Mouse (Mus musculus) spleen, postnatal 36 days (tissue): Measurements from ENCODE around the gene Pcbp2.

Experiments used
- DNase-seq, 2 experiments: peaks; one replicate each; pipeline ENCODE4 v3.0.0; 2022; ENCODE audit warnings: low spot score in 2 of 2, mixed read lengths in 1 of 2

Pcbp2 gene

GRCm38 (mm10) chr15:102463666-102464065 is 6.7 kb upstream of the Pcbp2 start:
- peak in 1 of 2 experiments; percentile 50 for DNase-seq

- no peak for DNase-seq
Observed at GRCm38 (mm10) chr15:102468675-102469370, 1.5 kb upstream of the Pcbp2 start.

- peak; percentile 70 for DNase-seq
Observed at GRCm38 (mm10) chr15:102470605-102471294, 411 bp downstream of the Pcbp2 start.

DNA sequence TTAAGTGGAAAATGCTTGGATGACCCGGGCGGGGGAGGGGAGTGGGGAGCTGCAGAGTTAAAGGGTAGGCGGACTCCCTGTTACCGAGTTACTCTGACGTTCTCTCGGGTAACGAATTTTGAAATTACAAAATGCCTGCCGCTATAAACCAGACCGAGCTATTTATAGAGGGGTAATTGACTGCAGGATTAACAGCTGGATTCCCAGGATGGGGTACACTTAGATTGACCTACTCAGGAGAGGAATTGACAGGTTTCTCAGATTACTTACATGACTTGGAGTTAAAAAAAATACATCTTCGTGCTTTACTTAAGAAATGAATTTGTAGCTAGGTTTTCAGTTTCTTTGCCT is 931 bp downstream of the Pcbp2 start:
- no peak for DNase-seq

DNA sequence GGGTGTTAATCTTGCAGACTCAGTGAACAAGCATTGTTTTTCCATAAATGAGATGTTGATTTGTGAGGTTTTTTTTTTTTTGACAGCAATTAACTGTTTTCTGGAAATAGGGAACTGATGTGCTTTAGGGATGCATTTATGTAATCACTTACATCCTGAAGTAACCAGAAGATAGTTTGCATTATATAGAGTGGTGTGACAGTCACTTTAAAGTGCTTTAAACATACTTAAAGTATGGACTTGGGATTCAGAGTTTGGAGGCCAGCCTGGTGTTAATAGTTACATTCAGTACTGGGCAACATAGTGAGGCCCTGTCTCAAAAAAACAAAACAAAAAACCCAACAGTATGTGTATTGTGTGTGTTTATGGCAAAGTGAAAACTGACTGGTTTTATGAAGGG is 1.4 kb downstream of the Pcbp2 start:
- no peak for DNase-seq

- no peak for DNase-seq
Observed at GRCm38 (mm10) chr15:102473246-102473645, 2.9 kb downstream of the Pcbp2 start.

DNA sequence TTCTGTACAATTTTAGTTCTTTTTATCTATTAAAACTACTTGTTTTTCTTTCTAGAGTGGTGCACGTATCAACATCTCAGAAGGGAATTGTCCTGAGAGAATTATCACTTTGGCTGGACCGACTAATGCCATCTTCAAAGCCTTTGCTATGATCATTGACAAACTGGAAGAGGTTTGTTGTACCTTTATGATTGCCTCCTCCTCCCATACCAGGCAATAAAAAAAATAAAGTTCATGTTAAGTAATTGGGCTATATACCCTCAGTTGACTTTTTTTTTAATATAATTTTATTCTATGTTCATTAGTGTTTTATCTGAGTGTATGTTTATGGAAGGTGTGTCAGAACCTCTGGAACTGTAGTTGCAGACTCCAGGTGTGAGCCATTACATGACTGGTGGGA is 4.2 kb downstream of the Pcbp2 start:
- no peak for DNase-seq

DNA sequence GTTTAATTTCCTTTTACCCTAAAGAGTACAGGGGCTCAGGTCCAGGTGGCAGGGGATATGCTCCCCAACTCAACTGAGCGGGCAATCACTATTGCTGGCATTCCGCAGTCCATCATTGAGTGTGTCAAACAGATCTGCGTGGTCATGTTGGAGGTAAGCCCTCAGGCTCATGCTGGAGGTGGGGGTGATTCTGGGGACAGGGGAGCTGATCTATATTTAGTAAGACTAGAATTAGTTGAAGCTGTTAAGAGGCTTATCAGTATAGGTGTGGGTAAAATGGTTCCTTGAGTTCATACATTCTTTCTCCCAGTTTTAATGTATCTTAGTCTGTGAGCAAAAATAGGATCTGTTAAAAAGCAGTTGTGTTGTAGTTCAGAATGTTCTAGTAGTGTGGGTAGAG is 12.8 kb downstream of the Pcbp2 start:
- DNase-seq, result no peak

DNA sequence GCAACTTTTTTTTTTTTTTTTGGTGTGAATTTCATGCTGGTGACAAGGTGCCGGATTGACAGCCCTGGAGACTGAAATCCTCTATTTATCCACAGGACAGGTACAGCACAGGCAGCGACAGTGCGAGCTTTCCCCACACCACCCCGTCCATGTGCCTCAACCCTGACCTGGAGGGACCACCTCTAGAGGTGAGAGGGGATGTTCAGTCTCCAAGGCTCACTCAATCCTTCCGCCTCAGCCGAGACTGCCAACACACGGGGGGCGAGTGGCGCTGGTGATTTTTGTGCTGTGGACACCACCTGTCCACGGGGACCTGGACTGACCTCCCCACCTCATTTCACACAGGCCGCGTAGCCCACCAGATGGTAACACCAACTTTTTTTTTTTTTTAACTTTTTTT is 15.5 kb downstream of the Pcbp2 start:
- no peak for DNase-seq

DNA sequence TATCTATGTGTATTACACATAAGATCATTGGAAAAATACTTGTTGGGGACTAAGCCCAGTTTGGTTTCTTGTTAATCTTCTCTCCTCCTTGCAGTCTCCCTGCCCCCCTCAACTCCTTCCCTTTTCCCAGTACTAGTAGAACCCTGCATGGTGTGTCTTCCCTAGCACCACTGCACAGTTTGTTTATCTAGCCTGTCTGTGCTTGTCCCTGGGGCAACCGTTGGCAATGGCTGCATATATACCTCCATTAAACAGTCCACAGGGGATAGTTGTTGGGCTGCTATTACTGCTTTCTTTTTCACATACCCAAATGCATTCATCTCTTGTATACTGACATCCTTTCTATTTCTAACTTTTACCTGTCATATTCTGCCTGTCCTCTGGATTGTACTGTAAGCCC is 17.3 kb downstream of the Pcbp2 start:
- no peak for DNase-seq

- DNase-seq, result no peak
Observed at GRCm38 (mm10) chr15:102498322-102498721, 28.0 kb downstream of the Pcbp2 start.

GRCm38 (mm10) chr15:102499370-102499769 is 29.0 kb downstream of the Pcbp2 start:
- no peak for DNase-seq

- no peak for DNase-seq
Observed at GRCm38 (mm10) chr15:102499851-102500250, 29.5 kb downstream of the Pcbp2 start.

GRCm38 (mm10) chr15:102500479-102500878 is 30.1 kb downstream of the Pcbp2 start:
- DNase-seq, result no peak

DNA sequence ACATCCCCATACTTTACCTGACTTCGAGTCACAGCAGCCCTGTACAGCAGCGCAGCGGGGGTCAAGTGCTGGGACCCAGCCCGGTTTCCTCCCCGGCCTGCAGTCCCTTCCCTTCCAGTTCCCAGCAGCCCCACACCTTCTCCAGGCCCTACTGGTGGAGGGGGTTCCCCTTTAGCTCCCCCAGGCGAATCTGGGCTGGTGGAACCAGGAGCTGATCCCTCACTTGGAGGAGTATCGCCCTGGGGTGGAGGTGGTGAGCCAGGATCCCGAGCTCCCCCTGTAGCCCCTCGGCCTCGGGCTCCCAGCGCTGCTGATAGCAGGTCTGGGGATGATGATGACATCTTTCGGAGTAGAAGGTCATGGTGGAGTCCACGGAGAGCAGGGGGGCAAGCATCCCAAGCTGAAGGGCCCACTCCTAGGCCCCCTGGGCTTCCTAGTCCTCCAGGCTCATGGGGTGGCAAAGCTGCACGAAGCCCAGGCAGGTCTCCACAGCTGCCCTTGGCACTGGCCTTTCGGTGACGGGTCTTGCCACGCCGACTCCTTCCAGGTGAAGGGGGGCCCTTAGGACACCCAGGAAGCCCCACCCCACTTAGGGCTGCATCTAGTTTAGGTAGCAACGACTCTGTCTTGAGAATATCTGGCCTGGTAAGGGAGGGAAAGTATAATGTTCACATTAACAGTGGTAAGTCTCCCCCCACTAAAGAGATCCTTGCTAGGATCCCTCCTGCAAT is 30.9 kb downstream of the Pcbp2 start:
- DNase-seq, result no peak

- no peak for DNase-seq
Observed at GRCm38 (mm10) chr15:102502254-102502840, 32.0 kb downstream of the Pcbp2 start.

DNA sequence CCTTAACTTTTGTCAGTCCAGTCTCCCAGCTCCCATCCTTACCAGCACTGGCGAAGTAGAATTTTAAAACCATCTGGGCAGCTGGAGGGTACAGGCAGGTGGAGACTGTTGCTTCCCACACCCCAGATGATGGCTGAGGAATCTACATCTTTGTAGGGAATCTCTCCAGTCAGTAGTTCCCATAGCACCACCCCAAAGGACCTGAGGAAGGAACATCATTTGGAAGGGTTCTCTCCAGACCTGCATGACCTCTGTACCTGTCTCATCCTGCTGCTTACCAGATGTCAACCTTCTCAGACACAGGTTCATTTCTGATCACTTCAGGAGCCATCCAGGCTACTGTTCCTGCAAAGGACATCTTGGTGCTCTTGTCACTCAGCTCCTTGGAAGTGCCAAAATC is 33.1 kb downstream of the Pcbp2 start, which contains the start of gene Gm10337:
Gene Gm10337 (plus strand): TSS at position 276 of the 400 bp plus-strand sequence.
- DNase-seq, result no peak

- DNase-seq, result no peak
Observed at GRCm38 (mm10) chr15:102503924-102504782, 33.8 kb downstream of the Pcbp2 start.

DNA sequence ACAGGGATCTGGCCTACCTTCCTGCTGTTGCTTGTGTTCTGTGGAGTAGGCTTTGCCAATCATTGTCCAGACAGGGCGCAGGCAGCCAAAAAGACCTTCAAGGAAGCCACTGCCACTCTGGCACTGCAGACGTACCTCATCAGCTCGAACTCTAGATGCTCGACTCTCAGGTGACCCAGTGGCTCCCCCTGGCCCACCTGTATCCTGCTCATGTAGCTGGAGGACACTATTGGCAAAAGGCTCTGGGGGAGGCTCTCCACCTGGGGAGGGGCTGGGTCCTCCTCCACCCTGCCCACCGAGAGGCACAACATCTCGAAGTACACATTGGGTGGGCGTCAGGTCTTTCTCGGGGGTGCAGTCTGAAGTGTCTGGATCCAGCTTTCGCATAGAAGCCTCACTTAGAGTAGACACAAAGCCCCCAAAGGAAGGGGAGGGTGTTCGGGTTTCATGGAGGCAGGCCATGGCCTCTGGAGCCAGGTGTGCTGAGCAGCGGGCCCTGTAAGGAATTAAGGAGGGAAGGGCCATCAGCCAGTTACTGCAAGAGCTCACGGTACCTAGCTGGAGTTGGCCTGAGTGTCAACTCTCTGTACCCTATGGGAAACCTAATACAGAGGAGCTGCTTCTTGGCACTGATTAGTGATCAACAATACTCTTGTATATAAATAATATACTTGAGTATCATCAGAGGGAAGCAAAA is 34.9 kb downstream of the Pcbp2 start:
- no peak for DNase-seq

GRCm38 (mm10) chr15:102505770-102506463 is 35.6 kb downstream of the Pcbp2 start:
- no peak for DNase-seq
